Mouse (Mus musculus): ENCODE results near the gene Nrgn. TPM values are rescaled to one million over a fixed set of nuclear protein-coding genes. Genes with fewer than 3 reads are reported as not detected.

The Nrgn gene
- total RNA-seq, 2 experiments from 2014 or later: 1,855 to 2,522 TPM

Other genes with a start within 250 kb of the Nrgn start
- gene Ccdc15, start 204.5 kb downstream of the Nrgn start, total RNA-seq (2021): 1 to 10 TPM; 1.5 to 3.1 TPM
- gene Hepacam, start 185.6 kb downstream of the Nrgn start, total RNA-seq (2021): 10 to 100 TPM; 62.8 to 64.3 TPM
- 1 to 10 TPM; 7.6 to 7.8 TPM for gene Robo4, start 151.0 kb downstream of the Nrgn start, total RNA-seq (2021)
- 10 to 100 TPM; 21.6 to 33.0 TPM for gene Robo3, start 119.7 kb downstream of the Nrgn start, total RNA-seq (2021)
- gene Msantd2, start 63.6 kb downstream of the Nrgn start, total RNA-seq (2021): 10 to 100 TPM; 18.8 to 26.6 TPM
- gene Esam, start 24.8 kb downstream of the Nrgn start, total RNA-seq (2021): 10 to 100 TPM; 19.5 to 23.0 TPM
- 1 to 10 TPM; 1.4 to 4.1 TPM for gene Vsig2, start 13.6 kb downstream of the Nrgn start, total RNA-seq (2021)
- gene Siae, start 2.8 kb upstream of the Nrgn start, total RNA-seq (2021): 10 to 100 TPM; 18.3 to 19.7 TPM
- 1 to 10 TPM; 1.8 to 2.9 TPM for gene Spa17, start 60.8 kb upstream of the Nrgn start, total RNA-seq (2021)
- 10 to 100 TPM; 52.4 to 63.4 TPM for gene Tbrg1, start 104.4 kb upstream of the Nrgn start, total RNA-seq (2021)
- gene Panx3, start 116.3 kb upstream of the Nrgn start, total RNA-seq (2021): not detected
- gene Olfr160, start 163.3 kb upstream of the Nrgn start, total RNA-seq (2021): not detected
- gene Olfr874, start 192.2 kb upstream of the Nrgn start, total RNA-seq (2021): not detected
- not detected for gene Olfr875, start 219.0 kb upstream of the Nrgn start, total RNA-seq (2021)

All from left cerebral cortex, postnatal 36 days (tissue).